Mouse (Mus musculus) forebrain, embryonic 15.5 days (tissue): ENCODE data around the gene Chid1. TPM values are rescaled to one million over a fixed set of nuclear protein-coding genes. Genes with fewer than 3 reads are reported as not detected.

Source experiments
- ATAC-seq: fragments of 200-750 bp; cut with Nextera tagmentation; replicated peaks from 2 replicates; pipeline ENCODE4 v1.8.0; 2017; ENCODE audit warnings: mild to moderate bottlenecking, moderate TSS enrichment, moderate library complexity
- H3K27ac ChIP-seq: fragments of 300-500 bp; sonication (generic); replicated peaks from 2 replicates; pipeline ENCODE4 v1.5.1; 2015; ENCODE audit warnings: mild to moderate bottlenecking, inconsistent platforms
- H3K27me3 ChIP-seq: fragments of 300-500 bp; sonication (generic); 2 replicates; pipeline ENCODE4 v1.6.1; 2015; ENCODE audit warnings: inconsistent platforms
- H3K36me3 ChIP-seq: fragments of 300-500 bp; sonication (generic); 2 replicates; pipeline ENCODE4 v1.6.1; 2015; ENCODE audit warnings: mild to moderate bottlenecking, inconsistent platforms
- H3K4me1 ChIP-seq: fragments of 300-500 bp; sonication (generic); 2 replicates; pipeline ENCODE4 v1.6.1; 2015; ENCODE audit warnings: inconsistent platforms
- H3K4me2 ChIP-seq: fragments of 300-500 bp; sonication (generic); replicated peaks from 2 replicates; pipeline ENCODE4 v1.6.1; 2015; ENCODE audit warnings: mild to moderate bottlenecking, inconsistent platforms
- H3K4me3 ChIP-seq: fragments of 300-500 bp; sonication (generic); 2 replicates; pipeline ENCODE4 v1.5.1; 2015; ENCODE audit warnings: mild to moderate bottlenecking, inconsistent platforms
- H3K9ac ChIP-seq: fragments of 300-500 bp; sonication (generic); replicated peaks from 2 replicates; pipeline ENCODE4 v1.6.1; 2015; ENCODE audit warnings: mild to moderate bottlenecking, inconsistent platforms
- H3K9me3 ChIP-seq: fragments of 300-500 bp; sonication (generic); 2 replicates; pipeline ENCODE4 v1.6.1; 2016; ENCODE audit warnings: inconsistent platforms
- WGBS: fragments of 180-500 bp; shearing (Covaris S2); methylation state at CpG from one replicate; pipeline ENCODE4 v1.1.7; 2015; ENCODE audit warnings: mixed read lengths; 5-methylcytosine and 5-hydroxymethylcytosine counted together
- polyA plus RNA-seq: library from polyadenylated mRNA; unstranded; fragments of >200 nt; fragmentation: Nextera tagmentation; extraction: Ambion mirVana; gene quantifications from 2 replicates; pipeline ENCODE4 v1.2.1, GENCODE M21; 2015

Gene Chid1
- polyA plus RNA-seq, 1 experiment from 2014 or later, result 33.7 TPM

DNA sequence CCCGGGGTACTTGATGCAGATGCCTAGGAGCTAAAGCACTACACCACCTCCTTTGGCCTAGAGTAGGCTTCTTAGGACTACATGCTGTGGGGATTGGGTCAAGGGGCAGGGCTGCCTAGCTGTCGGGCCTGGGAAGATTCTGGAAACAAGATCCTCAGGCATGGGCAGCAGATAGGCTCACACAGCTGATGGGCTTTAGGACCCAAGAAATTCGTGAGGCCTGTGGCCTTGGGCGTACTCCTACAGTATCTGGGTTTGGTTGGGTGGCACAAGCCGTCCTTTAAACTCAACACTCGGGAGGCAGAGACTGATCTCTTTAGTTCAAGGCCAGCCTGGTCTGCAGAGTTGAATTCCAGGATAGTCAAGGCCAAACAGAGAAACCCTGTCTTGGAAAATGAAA lies 67.4 kb downstream of the Chid1 start:
- no peaks in the 10 kb centered on the region for H3K9me3 ChIP-seq
- peaks cover 13% of the 10 kb centered on the region for H3K27me3 ChIP-seq
- H3K4me3 ChIP-seq, result no peak overlapping the region
- H3K36me3 ChIP-seq, result peaks cover 29% of the 10 kb centered on the region
- no peak overlapping the region for H3K4me2 ChIP-seq
- H3K4me1 ChIP-seq, result peaks cover 61% of the 10 kb centered on the region
- no peak overlapping the region for H3K27ac ChIP-seq
- H3K9ac ChIP-seq, result no peak overlapping the region
- no peak for ATAC-seq
- WGBS, result 81% methylated on average over 6 of the region's 6 CpGs

DNA sequence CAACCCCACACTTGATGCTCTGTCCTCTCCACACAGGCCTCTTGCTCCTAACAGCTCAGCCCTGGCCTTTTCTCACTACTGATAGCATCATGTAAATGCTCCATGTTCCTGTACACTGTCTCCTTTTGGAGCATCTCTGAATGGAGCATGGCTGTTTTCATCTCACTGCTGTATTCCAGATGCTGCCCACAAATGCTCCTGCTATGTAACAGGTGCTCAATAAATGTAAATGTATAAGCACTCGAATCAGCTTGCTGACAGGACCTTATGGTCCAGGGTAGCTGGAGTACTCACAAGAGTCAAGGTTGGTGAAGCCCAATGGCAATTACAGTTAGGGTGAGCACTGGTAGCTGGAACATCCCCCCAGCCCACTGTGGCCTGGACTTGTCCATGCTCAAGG lies 68.4 kb downstream of the Chid1 start:
- H3K27ac ChIP-seq, result no peak overlapping the region
- WGBS, result 86% methylated on average over 1 of the region's 1 CpGs
- peaks cover 29% of the 10 kb centered on the region for H3K36me3 ChIP-seq
- H3K9ac ChIP-seq, result no peak overlapping the region
- H3K9me3 ChIP-seq, result no peaks in the 10 kb centered on the region
- H3K4me3 ChIP-seq, result no peak overlapping the region
- peaks cover 11% of the 10 kb centered on the region for H3K27me3 ChIP-seq
- peaks cover 61% of the 10 kb centered on the region for H3K4me1 ChIP-seq
- ATAC-seq, result no peak
- H3K4me2 ChIP-seq, result no peak overlapping the region

GRCm38 (mm10) chr7:141470637-141470944 lies 69.1 kb downstream of the Chid1 start:
- Histone ChIP-seq H3K4me3 (no peak overlapping the region), H3K27ac (no peak overlapping the region), H3K4me1 (peaks cover 55% of the 10 kb centered on the region), H3K4me2 (no peak overlapping the region), H3K36me3 (peaks cover 29% of the 10 kb centered on the region), H3K9me3 (no peaks in the 10 kb centered on the region), H3K27me3 (peaks cover 11% of the 10 kb centered on the region), H3K9ac (no peak overlapping the region)
- no peak for ATAC-seq
- 95% methylated on average over 10 of the region's 10 CpGs for WGBS

GRCm38 (mm10) chr7:141469901-141470636 lies 69.6 kb downstream of the Chid1 start:
- Histone ChIP-seq H3K4me1 (peaks cover 52% of the 10 kb centered on the region), H3K27ac (no peak overlapping the region)
- no peak for ATAC-seq

DNA sequence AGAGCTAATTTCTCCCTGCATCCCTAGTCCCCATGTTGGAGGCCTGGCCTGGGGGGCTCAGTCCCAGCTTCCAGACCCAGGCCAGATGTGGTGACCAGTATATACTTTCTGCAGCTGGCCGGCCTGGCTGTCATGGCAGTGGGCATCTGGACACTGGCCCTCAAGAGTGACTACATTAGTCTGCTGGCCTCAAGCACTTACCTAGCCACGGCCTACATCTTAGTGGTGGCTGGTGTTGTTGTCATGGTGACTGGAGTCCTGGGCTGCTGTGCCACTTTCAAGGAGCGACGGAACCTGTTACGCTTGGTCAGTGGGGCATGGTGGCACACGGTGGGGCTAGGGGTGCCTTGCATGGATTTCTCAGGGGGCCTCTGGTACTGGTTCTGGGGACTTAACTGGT lies 70.3 kb downstream of the Chid1 start:
- H3K36me3 ChIP-seq, result peaks cover 29% of the 10 kb centered on the region
- H3K4me2 ChIP-seq, result peak overlapping the region; percentile 56
- H3K4me1 ChIP-seq, result peaks cover 56% of the 10 kb centered on the region
- H3K27ac ChIP-seq, result peak overlapping the region; percentile 79
- H3K9me3 ChIP-seq, result no peaks in the 10 kb centered on the region
- 84% methylated on average over 6 of the region's 6 CpGs for WGBS
- H3K9ac ChIP-seq, result peak overlapping the region; percentile 82
- peak overlapping the region; percentile 67 for H3K4me3 ChIP-seq
- no peak for ATAC-seq
- peaks cover 24% of the 10 kb centered on the region for H3K27me3 ChIP-seq

More at GRCm38 (mm10) chr7:141469901-141470636, 69.6 kb downstream of the Chid1 start:
- Histone ChIP-seq H3K36me3 (peaks cover 29% of the 10 kb centered on the region), H3K27me3 (peaks cover 17% of the 10 kb centered on the region), H3K9ac (no peak overlapping the region), H3K4me2 (peak overlapping the region; percentile 56; the same call in 1 of the 2 replicates), H3K4me3 (no peak overlapping the region), H3K9me3 (no peaks in the 10 kb centered on the region)
- WGBS, result 89% methylated on average over 18 of the region's 18 CpGs

GRCm38 (mm10) chr7:141468522-141469211 lies 71.0 kb downstream of the Chid1 start:
- peak overlapping the region; percentile 56 for H3K4me2 ChIP-seq
- peak overlapping the region; percentile 67 for H3K4me3 ChIP-seq
- ATAC-seq, result peak; percentile 79
- peaks cover 31% of the 10 kb centered on the region for H3K27me3 ChIP-seq
- peak overlapping the region; percentile 79 for H3K27ac ChIP-seq
- peaks cover 29% of the 10 kb centered on the region for H3K36me3 ChIP-seq
- no peaks in the 10 kb centered on the region for H3K9me3 ChIP-seq
- peak overlapping the region; percentile 82 for H3K9ac ChIP-seq
- peaks cover 50% of the 10 kb centered on the region for H3K4me1 ChIP-seq
- 13% methylated on average over 8 of the region's 8 CpGs for WGBS

- WGBS, result 23% methylated on average over 5 of the region's 5 CpGs
- ATAC-seq, result no peak; the same call in 1 of the 2 replicates
- Histone ChIP-seq H3K27ac (peak overlapping the region; percentile 79), H3K4me1 (peaks cover 45% of the 10 kb centered on the region), H3K36me3 (peaks cover 29% of the 10 kb centered on the region), H3K9ac (peak overlapping the region; percentile 82), H3K4me3 (peak overlapping the region; percentile 67), H3K4me2 (peak overlapping the region; percentile 56), H3K27me3 (peaks cover 36% of the 10 kb centered on the region), H3K9me3 (no peaks in the 10 kb centered on the region)
Observed at GRCm38 (mm10) chr7:141468164-141468521, 71.5 kb downstream of the Chid1 start.

GRCm38 (mm10) chr7:141467230-141468030 lies 72.2 kb downstream of the Chid1 start, which contains the start of gene Cd151:
Gene Cd151 (plus strand): TSS chr7:141467392.
- peak within 1 kb of the TSS; percentile 79 for H3K27ac ChIP-seq
- H3K4me3 ChIP-seq, result peak within 1 kb of the TSS; percentile 67
- no peaks in the 10 kb centered on the region for H3K9me3 ChIP-seq
- peaks cover 45% of the 10 kb centered on the region for H3K4me1 ChIP-seq
- H3K27me3 ChIP-seq, result peaks cover 43% of the 10 kb centered on the region
- peak; percentile 44 for ATAC-seq
- H3K9ac ChIP-seq, result peak within 1 kb of the TSS; percentile 82
- peak within 1 kb of the TSS; percentile 56 for H3K4me2 ChIP-seq
- peaks cover 24% of the 10 kb centered on the region for H3K36me3 ChIP-seq
- WGBS, result under 1% methylated on average over 52 of the region's 52 CpGs

GRCm38 (mm10) chr7:141466607-141467148 lies 73.0 kb downstream of the Chid1 start:
- Histone ChIP-seq H3K9ac (peak overlapping the region; percentile 82), H3K4me3 (peak overlapping the region; percentile 67), H3K4me1 (peaks cover 51% of the 10 kb centered on the region), H3K27ac (no peak overlapping the region), H3K4me2 (peak overlapping the region; percentile 56), H3K27me3 (peaks cover 50% of the 10 kb centered on the region), H3K9me3 (no peaks in the 10 kb centered on the region), H3K36me3 (peaks cover 18% of the 10 kb centered on the region)
- WGBS, result 65% methylated on average over 10 of the region's 10 CpGs
- ATAC-seq, result no peak

DNA sequence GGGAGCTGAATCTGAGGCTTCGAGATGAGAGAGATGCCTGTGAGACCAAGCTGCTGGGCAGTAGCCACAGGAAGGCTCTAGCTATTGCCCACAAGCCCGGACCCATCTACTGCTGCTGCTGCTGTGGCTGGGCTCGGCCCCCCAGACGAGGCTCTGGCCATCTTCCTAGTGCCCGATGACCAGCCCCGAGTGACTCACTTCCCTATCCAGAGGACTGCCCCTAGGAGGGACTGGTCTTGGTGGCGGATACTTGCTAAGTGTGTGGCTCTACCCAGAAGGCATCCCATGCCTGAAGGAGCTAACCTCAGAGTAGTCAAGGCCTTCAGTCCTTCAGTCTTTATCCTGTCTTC lies 73.6 kb downstream of the Chid1 start:
- peaks cover 54% of the 10 kb centered on the region for H3K4me1 ChIP-seq

DNA sequence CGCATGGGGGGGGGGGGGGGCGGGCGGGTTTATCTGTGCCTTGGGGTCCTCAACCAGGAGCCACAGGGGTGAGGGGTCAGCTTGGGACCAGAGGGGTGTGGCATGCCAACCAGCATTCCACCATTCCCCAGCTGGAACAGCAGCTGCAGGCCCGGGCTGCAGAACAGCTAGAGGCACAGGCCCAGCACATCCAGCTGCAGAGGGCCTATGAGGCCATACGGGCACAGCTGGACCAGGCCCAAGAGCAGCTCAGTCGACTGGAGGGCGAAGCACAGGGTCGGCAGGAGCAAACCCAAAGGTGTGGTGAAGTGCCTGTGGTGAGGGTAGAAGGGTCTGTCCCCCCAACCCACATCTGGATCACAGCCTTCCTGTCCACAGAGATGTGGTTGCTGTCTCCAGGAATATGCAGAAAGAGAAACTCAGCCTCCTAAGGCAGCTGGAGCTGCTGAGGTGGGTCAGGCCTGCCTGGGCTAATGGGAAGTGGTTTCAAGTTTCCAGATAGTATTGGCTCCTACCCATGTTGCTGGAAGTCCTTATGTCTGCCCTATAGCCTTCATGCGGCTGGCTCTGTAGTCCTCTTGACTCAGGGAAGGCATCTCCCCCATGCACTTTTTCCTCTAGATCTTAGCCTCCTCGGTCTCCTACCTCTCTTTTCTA lies 74.1 kb downstream of the Chid1 start:
- H3K4me1 ChIP-seq, result peaks cover 54% of the 10 kb centered on the region
- no peaks in the 10 kb centered on the region for H3K9me3 ChIP-seq
- peaks cover 62% of the 10 kb centered on the region for H3K27me3 ChIP-seq
- no peak overlapping the region for H3K27ac ChIP-seq
- 44% methylated on average over 10 of the region's 10 CpGs for WGBS
- no peak for ATAC-seq
- H3K4me3 ChIP-seq, result no peak overlapping the region
- peaks cover 8% of the 10 kb centered on the region for H3K36me3 ChIP-seq
- no peak overlapping the region for H3K4me2 ChIP-seq
- H3K9ac ChIP-seq, result no peak overlapping the region

More for the DNA sequence above, 73.6 kb downstream of the Chid1 start:
- Histone ChIP-seq H3K4me3 (no peak overlapping the region), H3K9ac (no peak overlapping the region), H3K9me3 (no peaks in the 10 kb centered on the region), H3K27me3 (peaks cover 57% of the 10 kb centered on the region), H3K4me2 (no peak overlapping the region), H3K36me3 (peaks cover 12% of the 10 kb centered on the region), H3K27ac (no peak overlapping the region)
- no peak for ATAC-seq
- WGBS, result 83% methylated on average over 7 of the region's 7 CpGs
